ENCODE assay signal across 11 mouse cellular contexts in genomic region chr10:60819179-60819578, GRCm38 (mm10). TPM values are rescaled to one million over a fixed set of nuclear protein-coding genes. Genes with fewer than 3 reads are reported as not detected.
A peak's percentile ranks its signal among the peaks of the same experiment; 100 is the strongest.
DNase-seq lines count a peak whose midpoint lies in the region; ATAC-seq and TF ChIP-seq lines count a peak whose summit lies in the region.
"Had no signal": no experiment of that assay in that cellular context is flagged by ENCODE, and none has a peak within 500 bp of the region (broad histone marks: within the 10 kb centered on the region; RNA-seq: fewer than 3 reads in every experiment).

No protein-coding gene starts in this region.

- H3K36me3 ChIP-seq in kidney, postnatal 0 days (ENCODE audit: insufficient read depth, low read length) = no peaks in the 10 kb centered on the region
- H3K36me3 ChIP-seq in kidney, embryonic 14.5 days (ENCODE audit: control insufficient read depth, insufficient read depth, low read length) = no peaks in the 10 kb centered on the region
- peaks cover 36% of the 10 kb centered on the region for H3K36me3 ChIP-seq in C2C12 (ENCODE audit: control insufficient read depth, insufficient read depth)
- H3K36me3 ChIP-seq in intestine, embryonic 16.5 days (ENCODE audit: control insufficient read depth, insufficient read depth, low read length) = no peaks in the 10 kb centered on the region

- no peak overlapping the region for H3K4me2 ChIP-seq in kidney, postnatal 0 days (ENCODE audit: low read length)
- H3K4me2 ChIP-seq in kidney, embryonic 14.5 days (replicated peaks; ENCODE audit: low read depth, low read length) = no peak overlapping the region
- H3K4me2 ChIP-seq in intestine, embryonic 16.5 days (ENCODE audit: low read depth, low read length) = no peak overlapping the region

- peak; percentile 26 to 49 for DNase-seq in cerebellum, adult 18-20 months
- DNase-seq in cerebellum, adult 11 months = no peak
- peak; percentile 70 for DNase-seq in kidney, postnatal 0 days (ENCODE audit: low spot score)
- DNase-seq in right cerebral cortex, postnatal 36 days (ENCODE audit: low spot score in 2 of 2) = no peak
- DNase-seq in adrenal gland, postnatal 25 days = no peak
- DNase-seq: B cell, adult 2 months; thymus, adult 2 months had no signal

- no peak overlapping the region for H3ac ChIP-seq in C2C12 (ENCODE audit: control insufficient read depth, insufficient read length, low read depth)

- no peaks in the 10 kb centered on the region for H3K27me3 ChIP-seq in kidney, postnatal 0 days (ENCODE audit: insufficient read depth, low read length)
- no peaks in the 10 kb centered on the region for H3K27me3 ChIP-seq in kidney, embryonic 14.5 days (ENCODE audit: control insufficient read depth, insufficient read depth, low read length)
- H3K27me3 ChIP-seq in C2C12 (ENCODE audit: control insufficient read depth, insufficient read depth, insufficient read length) = no peaks in the 10 kb centered on the region
- H3K27me3 ChIP-seq in intestine, embryonic 16.5 days (replicated peaks; ENCODE audit: control insufficient read depth, insufficient read depth, low read length) = no peaks in the 10 kb centered on the region

- no peak for ATAC-seq in kidney, postnatal 0 days (replicated peaks; ENCODE audit: low FRiP score, low read depth)
- no peak for ATAC-seq in kidney, embryonic 14.5 days (ENCODE audit: low FRiP score, low TSS enrichment)
- peak; percentile 23; the same call in 1 of the 2 replicates for ATAC-seq in intestine, embryonic 16.5 days
- ATAC-seq: midbrain, embryonic 16.5 days had no signal

- peaks cover 92% of the 10 kb centered on the region for H3K79me2 ChIP-seq in C2C12 (ENCODE audit: control insufficient read depth, insufficient read depth)

- peaks cover 77% of the 10 kb centered on the region for H3K79me3 ChIP-seq in C2C12 (ENCODE audit: low read depth)

- H3K4me1 ChIP-seq in kidney, postnatal 0 days (replicated peaks; ENCODE audit: insufficient read depth, low read length) = peaks cover 68% of the 10 kb centered on the region
- H3K4me1 ChIP-seq in kidney, embryonic 14.5 days (ENCODE audit: control insufficient read depth, insufficient read depth, low read length) = peaks cover 72% of the 10 kb centered on the region
- peaks cover 60% of the 10 kb centered on the region for H3K4me1 ChIP-seq in intestine, embryonic 16.5 days (ENCODE audit: control insufficient read depth, insufficient read depth, low read length)

- no peaks in the 10 kb centered on the region for H3K9me3 ChIP-seq in kidney, postnatal 0 days (replicated peaks; ENCODE audit: low read length)
- H3K9me3 ChIP-seq in kidney, embryonic 14.5 days (ENCODE audit: control insufficient read depth, low read length) = no peaks in the 10 kb centered on the region
- no peaks in the 10 kb centered on the region for H3K9me3 ChIP-seq in intestine, embryonic 16.5 days (ENCODE audit: control insufficient read depth, low read length)

- H3K9ac ChIP-seq in kidney, postnatal 0 days (ENCODE audit: low read depth, low read length) = no peak overlapping the region
- H3K9ac ChIP-seq in kidney, embryonic 14.5 days (ENCODE audit: low read depth, low read length) = no peak overlapping the region
- H3K9ac ChIP-seq in intestine, embryonic 16.5 days (ENCODE audit: low read depth, low read length) = no peak overlapping the region

- TF ChIP-seq CTCF in kidney, postnatal 0 days (IDR thresholded peaks at IDR 0.05; ENCODE audit: low read depth) = no peak
- no peak for TF ChIP-seq CTCF in C2C12 (IDR thresholded peaks at IDR 0.05; ENCODE audit: control insufficient read depth, insufficient read depth, insufficient read length)

- 53% methylated on average over 5 of the region's 5 CpGs for WGBS in kidney, postnatal 0 days
- WGBS in kidney, embryonic 14.5 days = 64% methylated on average over 5 of the region's 5 CpGs
- 39% methylated on average over 5 of the region's 5 CpGs for WGBS in intestine, embryonic 16.5 days

- no peak overlapping the region for H3K27ac ChIP-seq in kidney, postnatal 0 days
- H3K27ac ChIP-seq in kidney, embryonic 14.5 days (ENCODE audit: low read depth, low read length) = no peak overlapping the region
- 0 out of 2 replicates have a peak overlapping the region, but pooled peaks have one; percentile 58 for H3K27ac ChIP-seq in intestine, embryonic 16.5 days (ENCODE audit: low read length)

- no peak overlapping the region for H3K4me3 ChIP-seq in kidney, postnatal 0 days (replicated peaks; ENCODE audit: low read depth, low read length)
- no peak overlapping the region for H3K4me3 ChIP-seq in kidney, embryonic 14.5 days (ENCODE audit: low read length)
- no peak overlapping the region for H3K4me3 ChIP-seq in C2C12 (ENCODE audit: insufficient read depth, poor library complexity, severe bottlenecking)
- no peak overlapping the region for H3K4me3 ChIP-seq in intestine, embryonic 16.5 days (ENCODE audit: low read length)

TF ChIP-seq in C2C12, 6 proteins besides CTCF, POLR2A, EP300 and RAD21:
- TF ChIP-seq MYOD1 (IDR thresholded peaks at IDR 0.05; ENCODE audit: control insufficient read depth, insufficient read length, low read depth) (peak; percentile 55), CEBPB (IDR thresholded peaks at IDR 0.05; ENCODE audit: low read depth) (no peak), MYOG (IDR thresholded peaks at IDR 0.05; ENCODE audit: control insufficient read depth, extremely low read depth, insufficient read length) (no peak), MAX (IDR thresholded peaks at IDR 0.05) (peak; percentile 61), USF1 (IDR thresholded peaks at IDR 0.05; ENCODE audit: low read depth) (no peak), FOSL1 (IDR thresholded peaks at IDR 0.05; ENCODE audit: insufficient read depth, low read length, poor library complexity, severe bottlenecking) (peak; percentile 58)

RNA-seq across cellular contexts. Expression of gene Unc5b, which starts 12.2 kb away (rescaled TPM):
- 7.8 TPM in 2 replicates for polyA plus RNA-seq in kidney, postnatal 0 days (2015; fragmentation: Nextera tagmentation; extraction: Ambion mirVana)
- polyA plus RNA-seq in kidney, embryonic 14.5 days (2014; fragmentation: Nextera tagmentation; extraction: Ambion mirVana) = 7.9 and 10.1 TPM in 2 replicates
- polyA plus RNA-seq in C2C12 (2012; fragmentation: generic; extraction: Trizol) = 142 TPM
- 4.3 and 4.6 TPM in 2 replicates for polyA plus RNA-seq in intestine, embryonic 16.5 days (2015; fragmentation: Nextera tagmentation; extraction: Ambion mirVana)
- total RNA-seq in adrenal gland, postnatal 25 days (2021) = 5.5 and 8.0 TPM in 2 replicates

Comparison
In these comparisons a context has a peak if more than half of its experiments do, and no peak if none do; other contexts are left out.
1. DNase-seq: peak in cerebellum, adult 18-20 months (2 of 2) and kidney, postnatal 0 days (single experiment); none in cerebellum, adult 11 months (single experiment), right cerebral cortex, postnatal 36 days (0 of 2) and adrenal gland, postnatal 25 days (single experiment).
2. RNA of gene Unc5b, which starts 12.2 kb away (polyA plus RNA-seq): 142 TPM in C2C12 (single experiment); 7.9 to 10.1 TPM in kidney, embryonic 14.5 days, 7.8 TPM in kidney, postnatal 0 days and 4.3 to 4.6 TPM in intestine, embryonic 16.5 days; every median in the first group is over 10 times any median in the second.